Mouse (Mus musculus) lung, embryonic 16.5 days (tissue): ENCODE data around the gene 4931414P19Rik. TPM values are rescaled to one million over a fixed set of nuclear protein-coding genes. Genes with fewer than 3 reads are reported as not detected.
A peak's percentile ranks its signal among the peaks of the same experiment; 100 is the strongest.

ENCODE experiments used
- ATAC-seq: fragments of 200-750 bp; cut with Nextera tagmentation; 2 replicates; pipeline ENCODE4 v1.8.0; 2017; ENCODE audit warnings: low read depth, mild to moderate bottlenecking, moderate library complexity
- H3K27ac ChIP-seq: fragments of 300-500 bp; sonication (generic); 2 replicates; pipeline ENCODE4 v1.5.1; 2014; ENCODE audit warnings: mild to moderate bottlenecking, control low read depth, low read length
- H3K27me3 ChIP-seq: fragments of 300-500 bp; sonication (generic); 2 replicates; pipeline ENCODE4 v1.6.1; 2014; ENCODE audit warnings: low read depth, low read length, mixed read lengths; ENCODE audit not compliant: control insufficient read depth, insufficient read depth
- H3K36me3 ChIP-seq: fragments of 300-500 bp; sonication (generic); 2 replicates; pipeline ENCODE4 v1.6.1; 2014; ENCODE audit warnings: low read length; ENCODE audit not compliant: control insufficient read depth, insufficient read depth
- H3K4me1 ChIP-seq: fragments of 300-500 bp; sonication (generic); replicated peaks from 2 replicates; pipeline ENCODE4 v1.6.1; 2014; ENCODE audit warnings: low read length, mixed read lengths; ENCODE audit not compliant: control insufficient read depth, insufficient read depth
- H3K4me2 ChIP-seq: fragments of 300-500 bp; sonication (generic); 2 replicates; pipeline ENCODE4 v1.6.1; 2014; ENCODE audit warnings: low read depth, low read length, control low read depth
- H3K4me3 ChIP-seq: fragments of 300-500 bp; sonication (generic); 2 replicates; pipeline ENCODE4 v1.5.1; 2014; ENCODE audit warnings: mild to moderate bottlenecking, low read length, control low read depth
- H3K9ac ChIP-seq: fragments of 300-500 bp; sonication (generic); 2 replicates; pipeline ENCODE4 v1.6.1; 2014; ENCODE audit warnings: low read length, control low read depth
- H3K9me3 ChIP-seq: fragments of 300-500 bp; sonication (generic); 2 replicates; pipeline ENCODE4 v1.6.1; 2016; ENCODE audit warnings: low read length; ENCODE audit not compliant: control insufficient read depth
- WGBS: fragments of 180-500 bp; shearing (Covaris S2); extraction: QIAGEN DNeasy Blood & Tissue Kit; methylation state at CpG from one replicate; pipeline ENCODE4 v1.1.7; 2014; 5-methylcytosine and 5-hydroxymethylcytosine counted together
- polyA plus RNA-seq: library from polyadenylated mRNA; unstranded; fragments of >200 nt; fragmentation: Nextera tagmentation; extraction: Ambion mirVana; gene quantifications from 2 replicates; pipeline ENCODE4 v1.2.1, GENCODE M21; 2015

The 4931414P19Rik gene
- polyA plus RNA-seq, 1 experiment from 2014 or later = 11.6 TPM

GRCm38 (mm10) chr14:54569451-54570392 is 36.1 kb downstream of the 4931414P19Rik start:
- H3K4me2 ChIP-seq = no peak overlapping the region
- H3K27ac ChIP-seq = peak overlapping the region; percentile 10; the same call in 1 of the 2 replicates
- H3K9me3 ChIP-seq = no peaks in the 10 kb centered on the region
- 55% methylated on average over 17 of the region's 17 CpGs for WGBS
- H3K27me3 ChIP-seq = no peaks in the 10 kb centered on the region
- H3K36me3 ChIP-seq = peaks cover 30% of the 10 kb centered on the region
- H3K4me3 ChIP-seq = no peak overlapping the region
- peaks cover 23% of the 10 kb centered on the region for H3K4me1 ChIP-seq
- no peak overlapping the region for H3K9ac ChIP-seq
- ATAC-seq = no peak

GRCm38 (mm10) chr14:54568694-54569414 is 36.9 kb downstream of the 4931414P19Rik start:
- Histone ChIP-seq H3K27me3 (no peaks in the 10 kb centered on the region), H3K4me2 (no peak overlapping the region), H3K9ac (no peak overlapping the region), H3K4me3 (no peak overlapping the region), H3K27ac (peak overlapping the region; percentile 10; the same call in 1 of the 2 replicates), H3K36me3 (peaks cover 30% of the 10 kb centered on the region), H3K4me1 (peaks cover 14% of the 10 kb centered on the region), H3K9me3 (no peaks in the 10 kb centered on the region)
- ATAC-seq = peak; percentile 20; the same call in 1 of the 2 replicates
- WGBS = 71% methylated on average over 15 of the region's 15 CpGs

GRCm38 (mm10) chr14:54560527-54561242 is 45.1 kb downstream of the 4931414P19Rik start:
- Histone ChIP-seq H3K4me3 (no peak overlapping the region), H3K4me2 (no peak overlapping the region), H3K9me3 (no peaks in the 10 kb centered on the region), H3K27me3 (no peaks in the 10 kb centered on the region), H3K9ac (no peak overlapping the region), H3K27ac (no peak overlapping the region), H3K4me1 (no peaks in the 10 kb centered on the region), H3K36me3 (no peaks in the 10 kb centered on the region)
- 77% methylated on average over 14 of the region's 14 CpGs for WGBS
- no peak for ATAC-seq

- ATAC-seq = no peak
- Histone ChIP-seq H3K4me2 (no peak overlapping the region), H3K4me1 (peaks cover 10% of the 10 kb centered on the region), H3K9me3 (no peaks in the 10 kb centered on the region), H3K27me3 (no peaks in the 10 kb centered on the region), H3K36me3 (no peaks in the 10 kb centered on the region), H3K4me3 (no peak overlapping the region), H3K27ac (no peak overlapping the region), H3K9ac (no peak overlapping the region)
- WGBS = 60% methylated on average over 8 of the region's 8 CpGs
Observed at GRCm38 (mm10) chr14:54557330-54557729, 48.5 kb downstream of the 4931414P19Rik start.

GRCm38 (mm10) chr14:54553975-54554769 is 51.6 kb downstream of the 4931414P19Rik start, which contains the start of gene Haus4:
Gene Haus4 (minus strand): TSS chr14:54554616.
- peak within 1 kb of the TSS; percentile 97 for H3K4me2 ChIP-seq
- peak; percentile 96 for ATAC-seq
- peak within 1 kb of the TSS; percentile 88 for H3K9ac ChIP-seq
- H3K27ac ChIP-seq = peak within 1 kb of the TSS; percentile 97
- H3K27me3 ChIP-seq = no peaks in the 10 kb centered on the region
- peaks cover 10% of the 10 kb centered on the region for H3K4me1 ChIP-seq
- peak within 1 kb of the TSS; percentile 72 for H3K4me3 ChIP-seq
- H3K36me3 ChIP-seq = peaks cover 12% of the 10 kb centered on the region
- WGBS = under 1% methylated on average over 76 of the region's 76 CpGs
- no peaks in the 10 kb centered on the region for H3K9me3 ChIP-seq

GRCm38 (mm10) chr14:54553454-54553974 is 52.3 kb downstream of the 4931414P19Rik start:
- WGBS = 2% methylated on average over 21 of the region's 21 CpGs
- no peaks in the 10 kb centered on the region for H3K27me3 ChIP-seq
- ATAC-seq = no peak
- H3K27ac ChIP-seq = peak overlapping the region; percentile 97
- peaks cover 19% of the 10 kb centered on the region for H3K36me3 ChIP-seq
- peaks cover 10% of the 10 kb centered on the region for H3K4me1 ChIP-seq
- H3K9me3 ChIP-seq = no peaks in the 10 kb centered on the region
- peak overlapping the region; percentile 72 for H3K4me3 ChIP-seq
- peak overlapping the region; percentile 88 for H3K9ac ChIP-seq
- H3K4me2 ChIP-seq = peak overlapping the region; percentile 97

- peaks cover 25% of the 10 kb centered on the region for H3K36me3 ChIP-seq
- 74% methylated on average over 5 of the region's 5 CpGs for WGBS
- H3K27me3 ChIP-seq = no peaks in the 10 kb centered on the region
Observed at GRCm38 (mm10) chr14:54544703-54545102, 61.1 kb downstream of the 4931414P19Rik start.

GRCm38 (mm10) chr14:54540771-54541170 is 65.0 kb downstream of the 4931414P19Rik start:
- no peak overlapping the region for H3K27ac ChIP-seq
- no peaks in the 10 kb centered on the region for H3K27me3 ChIP-seq
- WGBS = 56% methylated on average over 11 of the region's 11 CpGs
- H3K4me2 ChIP-seq = no peak overlapping the region
- no peak for ATAC-seq
- H3K4me1 ChIP-seq = no peaks in the 10 kb centered on the region
- H3K4me3 ChIP-seq = no peak overlapping the region
- H3K36me3 ChIP-seq = peaks cover 8% of the 10 kb centered on the region
- no peaks in the 10 kb centered on the region for H3K9me3 ChIP-seq
- H3K9ac ChIP-seq = no peak overlapping the region

More at GRCm38 (mm10) chr14:54544703-54545102, 61.1 kb downstream of the 4931414P19Rik start:
- Histone ChIP-seq H3K4me2 (no peak overlapping the region), H3K9ac (no peak overlapping the region), H3K4me3 (no peak overlapping the region), H3K4me1 (no peaks in the 10 kb centered on the region), H3K9me3 (no peaks in the 10 kb centered on the region), H3K27ac (no peak overlapping the region)
- no peak for ATAC-seq
